Mouse (Mus musculus): ENCODE measurements at regions not wholly inside any gene's neighbourhood (a gene's known extent, or its start where the extent isn't known, plus 50 kb on each side); places are given as distances from the start of the nearest gene placed in this dataset.

DNA sequence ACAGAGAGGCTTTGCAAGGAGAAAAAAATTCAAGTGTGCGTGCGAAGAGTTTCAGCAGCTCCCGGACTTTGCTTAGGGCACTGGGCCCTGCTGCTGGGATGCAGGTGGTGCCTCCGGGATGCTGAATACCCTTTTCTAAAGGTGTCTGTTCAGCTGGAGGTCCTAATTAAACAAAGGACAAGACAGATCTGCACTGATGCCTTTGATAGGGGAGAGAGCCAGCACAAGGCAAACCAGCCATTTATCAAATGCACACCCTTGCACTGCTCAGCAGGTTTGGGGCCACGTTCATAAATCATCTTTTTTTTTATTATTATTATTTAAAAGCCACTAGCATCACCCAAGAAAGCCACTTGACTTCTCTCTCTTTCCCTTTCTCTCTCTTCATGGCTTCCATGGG is 172.9 kb upstream of the Wscd1 start:
- Histone ChIP-seq H3K27ac (ENCODE audit: low read depth, low read length) (no peak overlapping the region), H3K4me3 (ENCODE audit: low read depth, low read length) (no peak overlapping the region), H3K9me3 (ENCODE audit: control insufficient read depth, low read length) (no peaks in the 10 kb centered on the region), H3K9ac (ENCODE audit: low read length) (no peak overlapping the region), H3K4me2 (no peak overlapping the region), H3K27me3 (ENCODE audit: control insufficient read depth, insufficient read depth, low read length) (no peaks in the 10 kb centered on the region), H3K36me3 (ENCODE audit: control insufficient read depth, insufficient read depth, low read length) (no peaks in the 10 kb centered on the region), H3K4me1 (ENCODE audit: control insufficient read depth, insufficient read depth, low read length) (0 out of 2 replicates have a peak, but pooled peaks cover 2% of the 10 kb centered on the region)
- 78% methylated on average over 5 of the region's 5 CpGs for WGBS
- no peak for DNase-seq (ENCODE audit: low spot score, missing footprints)
- ATAC-seq (ENCODE audit: low FRiP score), result no peak

DNA sequence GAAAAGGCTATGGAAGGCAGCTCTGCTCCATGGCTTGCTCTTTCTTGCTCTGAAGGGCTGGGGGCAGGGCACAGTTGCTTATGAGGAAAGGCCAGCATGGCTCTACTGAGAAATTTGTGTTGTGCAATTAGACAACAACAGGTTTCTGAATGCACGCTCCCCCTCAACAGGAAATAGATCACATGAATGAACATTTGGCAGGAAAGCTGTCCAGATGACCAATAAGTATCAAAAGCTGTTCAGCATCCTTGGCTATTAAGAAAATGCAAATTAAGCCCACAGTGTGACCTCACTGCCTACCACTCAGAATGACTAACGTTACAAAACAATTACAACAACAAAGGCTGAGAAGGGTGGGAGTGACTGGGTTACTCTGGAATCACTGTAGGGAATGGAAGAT is 167.9 kb upstream of the Wscd1 start:
- DNase-seq (ENCODE audit: low spot score, missing footprints), result no peak
- Histone ChIP-seq H3K9ac (ENCODE audit: low read length) (no peak overlapping the region), H3K27ac (ENCODE audit: low read depth, low read length) (no peak overlapping the region), H3K9me3 (ENCODE audit: control insufficient read depth, low read length) (no peaks in the 10 kb centered on the region), H3K4me3 (ENCODE audit: low read depth, low read length) (no peak overlapping the region), H3K27me3 (ENCODE audit: control insufficient read depth, insufficient read depth, low read length) (no peaks in the 10 kb centered on the region), H3K4me2 (no peak overlapping the region), H3K4me1 (ENCODE audit: control insufficient read depth, insufficient read depth, low read length) (no peaks in the 10 kb centered on the region), H3K36me3 (ENCODE audit: control insufficient read depth, insufficient read depth, low read length) (no peaks in the 10 kb centered on the region)
- ATAC-seq (ENCODE audit: low FRiP score), result no peak
- WGBS, result 51% methylated on average over 2 of the region's 2 CpGs

DNA sequence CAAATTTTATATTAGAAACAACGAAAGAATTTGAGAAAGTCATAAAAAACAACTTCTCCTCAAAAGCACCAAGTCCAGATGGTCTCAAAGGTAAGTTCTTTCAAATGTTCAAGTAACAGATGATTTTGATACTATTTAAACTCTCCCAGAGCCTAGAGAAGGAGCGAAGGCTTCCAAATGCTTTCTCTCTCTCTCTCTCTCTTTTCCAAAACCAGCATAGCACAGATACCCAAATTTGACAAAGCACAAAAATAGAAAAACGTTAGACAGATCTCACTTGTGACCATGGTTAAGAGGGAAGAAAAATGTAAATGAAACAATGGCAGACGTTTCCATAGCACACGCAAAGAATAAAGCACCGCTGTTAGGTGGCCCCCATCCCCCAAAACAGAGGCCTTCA is 158.7 kb upstream of the Wscd1 start:
- H3K27me3 ChIP-seq (ENCODE audit: control insufficient read depth, insufficient read depth, low read length), result no peaks in the 10 kb centered on the region
- ATAC-seq (ENCODE audit: low FRiP score), result no peak
- H3K36me3 ChIP-seq (ENCODE audit: control insufficient read depth, insufficient read depth, low read length), result no peaks in the 10 kb centered on the region
- no peak overlapping the region for H3K4me3 ChIP-seq (ENCODE audit: low read depth, low read length)
- no peaks in the 10 kb centered on the region for H3K4me1 ChIP-seq (ENCODE audit: control insufficient read depth, insufficient read depth, low read length)
- WGBS, result 91% methylated on average over 6 of the region's 6 CpGs
- no peak for DNase-seq (ENCODE audit: low spot score, missing footprints)
- H3K27ac ChIP-seq (ENCODE audit: low read depth, low read length), result no peak overlapping the region
- H3K4me2 ChIP-seq, result no peak overlapping the region
- no peak overlapping the region for H3K9ac ChIP-seq (ENCODE audit: low read length)
- H3K9me3 ChIP-seq (ENCODE audit: control insufficient read depth, low read length), result no peaks in the 10 kb centered on the region

GRCm38 (mm10) chr11:71594250-71594847 is 155.4 kb upstream of the Wscd1 start:
- WGBS, result 71% methylated on average over 6 of the region's 6 CpGs
- no peak overlapping the region for H3K9ac ChIP-seq (ENCODE audit: low read length)
- H3K9me3 ChIP-seq (ENCODE audit: control insufficient read depth, low read length), result no peaks in the 10 kb centered on the region
- no peak for ATAC-seq (ENCODE audit: low FRiP score)
- H3K27me3 ChIP-seq (ENCODE audit: control insufficient read depth, insufficient read depth, low read length), result no peaks in the 10 kb centered on the region
- no peak overlapping the region for H3K4me3 ChIP-seq (ENCODE audit: low read depth, low read length)
- no peaks in the 10 kb centered on the region for H3K4me1 ChIP-seq (ENCODE audit: control insufficient read depth, insufficient read depth, low read length)
- no peak overlapping the region for H3K4me2 ChIP-seq
- no peak for DNase-seq (ENCODE audit: low spot score, missing footprints)
- H3K27ac ChIP-seq (ENCODE audit: low read depth, low read length), result no peak overlapping the region
- H3K36me3 ChIP-seq (ENCODE audit: control insufficient read depth, insufficient read depth, low read length), result no peaks in the 10 kb centered on the region

- Histone ChIP-seq H3K27me3 (ENCODE audit: control insufficient read depth, insufficient read depth, low read length) (no peaks in the 10 kb centered on the region), H3K4me2 (no peak overlapping the region), H3K9ac (ENCODE audit: low read length) (no peak overlapping the region), H3K4me3 (ENCODE audit: low read depth, low read length) (no peak overlapping the region), H3K4me1 (ENCODE audit: control insufficient read depth, insufficient read depth, low read length) (no peaks in the 10 kb centered on the region), H3K9me3 (ENCODE audit: control insufficient read depth, low read length) (no peaks in the 10 kb centered on the region), H3K36me3 (ENCODE audit: control insufficient read depth, insufficient read depth, low read length) (no peaks in the 10 kb centered on the region), H3K27ac (ENCODE audit: low read depth, low read length) (no peak overlapping the region)
- ATAC-seq (ENCODE audit: low FRiP score) (no peak), DNase-seq (ENCODE audit: low spot score, missing footprints) (no peak)
- 81% methylated on average over 1 of the region's 1 CpGs for WGBS
Measured at GRCm38 (mm10) chr11:71597709-71598108, 152.0 kb upstream of the Wscd1 start.

DNA sequence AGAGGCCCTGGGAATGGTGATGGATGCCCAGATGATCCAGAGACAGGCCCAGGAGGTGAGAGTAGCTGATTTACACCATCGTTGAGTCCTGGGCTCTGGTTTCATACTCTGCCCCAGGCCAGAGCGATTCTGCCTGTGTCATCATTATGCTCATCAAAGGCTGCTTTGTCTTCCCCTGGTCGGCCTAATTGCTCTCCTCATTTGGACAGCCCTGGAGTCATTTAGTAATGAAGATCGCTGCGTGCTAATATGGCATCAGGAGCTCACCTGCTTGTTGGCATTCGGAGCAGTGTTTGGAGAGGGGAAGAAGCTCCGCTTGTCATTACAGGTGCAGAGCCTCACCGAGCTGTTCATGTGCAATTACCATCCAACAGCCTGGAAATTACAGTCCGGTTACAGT is 138.9 kb upstream of the Wscd1 start:
- Histone ChIP-seq H3K9me3 (ENCODE audit: control insufficient read depth, low read length) (no peaks in the 10 kb centered on the region), H3K4me2 (no peak overlapping the region), H3K27me3 (ENCODE audit: control insufficient read depth, insufficient read depth, low read length) (no peaks in the 10 kb centered on the region), H3K36me3 (ENCODE audit: control insufficient read depth, insufficient read depth, low read length) (no peaks in the 10 kb centered on the region), H3K27ac (ENCODE audit: low read depth, low read length) (no peak overlapping the region), H3K4me3 (ENCODE audit: low read depth, low read length) (no peak overlapping the region), H3K9ac (ENCODE audit: low read length) (no peak overlapping the region), H3K4me1 (ENCODE audit: control insufficient read depth, insufficient read depth, low read length) (no peaks in the 10 kb centered on the region)
- DNase-seq (ENCODE audit: low spot score, missing footprints) (no peak), ATAC-seq (ENCODE audit: low FRiP score) (no peak)
- 80% methylated on average over 9 of the region's 9 CpGs for WGBS

DNA sequence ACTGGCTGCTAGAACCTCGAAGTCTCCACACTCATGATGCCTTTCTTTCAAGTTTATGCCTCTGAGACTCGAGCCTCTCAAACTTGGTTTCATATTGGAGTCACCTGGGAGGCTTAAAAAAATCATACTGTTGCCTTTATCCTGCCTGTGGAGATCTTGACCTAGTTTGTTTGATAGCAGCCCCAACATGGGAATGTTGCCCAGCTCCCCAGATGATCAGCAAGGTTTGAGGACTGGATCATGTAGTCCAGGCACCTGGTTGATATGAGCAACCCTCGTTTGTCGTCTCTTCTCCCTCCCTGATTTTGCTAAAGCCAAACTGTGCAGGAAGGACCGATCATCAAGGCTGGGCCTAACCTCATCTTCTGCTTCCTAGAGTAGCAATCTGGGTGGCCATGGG is 134.2 kb upstream of the Wscd1 start:
- Histone ChIP-seq H3K9me3 (ENCODE audit: control insufficient read depth, low read length) (no peaks in the 10 kb centered on the region), H3K27me3 (ENCODE audit: control insufficient read depth, insufficient read depth, low read length) (no peaks in the 10 kb centered on the region), H3K4me3 (ENCODE audit: low read depth, low read length) (no peak overlapping the region), H3K36me3 (ENCODE audit: control insufficient read depth, insufficient read depth, low read length) (no peaks in the 10 kb centered on the region), H3K9ac (ENCODE audit: low read length) (no peak overlapping the region), H3K4me2 (no peak overlapping the region), H3K4me1 (ENCODE audit: control insufficient read depth, insufficient read depth, low read length) (no peaks in the 10 kb centered on the region), H3K27ac (ENCODE audit: low read depth, low read length) (no peak overlapping the region)
- no peak for DNase-seq (ENCODE audit: low spot score, missing footprints)
- no peak for ATAC-seq (ENCODE audit: low FRiP score)
- WGBS, result 70% methylated on average over 5 of the region's 5 CpGs

- 81% methylated on average over 5 of the region's 5 CpGs for WGBS
- ATAC-seq (ENCODE audit: low FRiP score) (no peak), DNase-seq (ENCODE audit: low spot score, missing footprints) (no peak)
- H3K27ac ChIP-seq (ENCODE audit: low read depth, low read length), result no peak overlapping the region
- H3K4me3 ChIP-seq (ENCODE audit: low read depth, low read length), result no peak overlapping the region
- H3K9ac ChIP-seq (ENCODE audit: low read length), result no peak overlapping the region
- H3K36me3 ChIP-seq (ENCODE audit: control insufficient read depth, insufficient read depth, low read length), result no peaks in the 10 kb centered on the region
- no peak overlapping the region for H3K4me2 ChIP-seq
- no peaks in the 10 kb centered on the region for H3K4me1 ChIP-seq (ENCODE audit: control insufficient read depth, insufficient read depth, low read length)
- H3K9me3 ChIP-seq (ENCODE audit: control insufficient read depth, low read length), result no peaks in the 10 kb centered on the region
- no peaks in the 10 kb centered on the region for H3K27me3 ChIP-seq (ENCODE audit: control insufficient read depth, insufficient read depth, low read length)
Measured at GRCm38 (mm10) chr11:71625501-71626191, 124.1 kb upstream of the Wscd1 start.

GRCm38 (mm10) chr11:71636111-71636510 is 113.6 kb upstream of the Wscd1 start:
- DNase-seq (ENCODE audit: low spot score, missing footprints) (no peak), ATAC-seq (ENCODE audit: low FRiP score) (no peak)
- Histone ChIP-seq H3K27ac (ENCODE audit: low read depth, low read length) (no peak overlapping the region), H3K36me3 (ENCODE audit: control insufficient read depth, insufficient read depth, low read length) (no peaks in the 10 kb centered on the region), H3K4me1 (ENCODE audit: control insufficient read depth, insufficient read depth, low read length) (no peaks in the 10 kb centered on the region; the same call in 1 of the 2 replicates), H3K9me3 (ENCODE audit: control insufficient read depth, low read length) (no peaks in the 10 kb centered on the region), H3K27me3 (ENCODE audit: control insufficient read depth, insufficient read depth, low read length) (no peaks in the 10 kb centered on the region), H3K4me2 (no peak overlapping the region), H3K9ac (ENCODE audit: low read length) (no peak overlapping the region), H3K4me3 (ENCODE audit: low read depth, low read length) (no peak overlapping the region)
- 63% methylated on average over 1 of the region's 1 CpGs for WGBS
